Mouse (Mus musculus) yolk sac, embryonic 10.5 days (tissue): ENCODE results near the gene Tmem82.

Experiments used
- DNase-seq: peaks from one replicate; pipeline ENCODE4 v3.0.0-alpha.2; 2017; ENCODE audit warnings: low spot score

Gene Tmem82

DNA sequence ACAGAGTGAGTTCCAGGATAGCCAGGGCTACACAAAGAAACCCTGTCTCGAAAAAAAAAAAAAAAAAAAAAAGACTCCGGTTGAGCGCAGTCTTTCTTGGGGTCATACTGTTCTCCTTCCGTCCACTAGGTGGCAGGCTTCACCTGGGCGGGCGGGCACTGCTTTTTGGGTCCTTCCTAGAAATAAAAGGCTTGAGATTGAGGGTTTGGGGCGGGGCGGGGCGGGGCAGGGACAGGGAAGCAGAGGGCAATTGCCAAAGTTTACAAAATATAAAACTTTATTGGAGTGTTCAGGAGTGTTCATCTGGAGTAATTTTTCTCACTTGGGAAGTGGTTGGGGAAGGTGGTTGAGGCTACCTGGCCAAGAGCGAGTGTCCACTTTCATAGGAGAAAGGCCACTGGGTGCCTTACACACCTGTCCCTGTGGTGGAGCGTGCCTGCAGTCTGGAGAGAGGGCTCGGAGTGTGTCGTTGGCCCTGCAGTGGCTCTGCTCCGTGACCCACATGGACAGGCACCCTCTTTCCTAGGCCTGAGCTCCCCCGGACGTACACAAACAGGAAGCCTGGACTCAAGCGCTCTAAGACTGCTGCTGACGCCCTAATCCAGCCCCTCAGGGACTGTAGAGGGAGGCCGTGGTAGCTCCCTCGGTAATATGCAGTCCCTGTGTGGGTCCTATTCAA, at the start of gene Tmem82:
Gene Tmem82, minus strand, starts transcription at position 69 of the 679 bp plus-strand sequence.
- peak; percentile 48 for DNase-seq

- no peak for DNase-seq
Measured at GRCm38 (mm10) chr4:141664799-141665198, 46.4 kb upstream of the Tmem82 start, which contains the start of gene Plekhm2. Plekhm2 (minus strand) TSS chr4:141664899.

GRCm38 (mm10) chr4:141664011-141664745, 45.7 kb upstream of the Tmem82 start:
- DNase-seq, result peak; percentile 61

DNA sequence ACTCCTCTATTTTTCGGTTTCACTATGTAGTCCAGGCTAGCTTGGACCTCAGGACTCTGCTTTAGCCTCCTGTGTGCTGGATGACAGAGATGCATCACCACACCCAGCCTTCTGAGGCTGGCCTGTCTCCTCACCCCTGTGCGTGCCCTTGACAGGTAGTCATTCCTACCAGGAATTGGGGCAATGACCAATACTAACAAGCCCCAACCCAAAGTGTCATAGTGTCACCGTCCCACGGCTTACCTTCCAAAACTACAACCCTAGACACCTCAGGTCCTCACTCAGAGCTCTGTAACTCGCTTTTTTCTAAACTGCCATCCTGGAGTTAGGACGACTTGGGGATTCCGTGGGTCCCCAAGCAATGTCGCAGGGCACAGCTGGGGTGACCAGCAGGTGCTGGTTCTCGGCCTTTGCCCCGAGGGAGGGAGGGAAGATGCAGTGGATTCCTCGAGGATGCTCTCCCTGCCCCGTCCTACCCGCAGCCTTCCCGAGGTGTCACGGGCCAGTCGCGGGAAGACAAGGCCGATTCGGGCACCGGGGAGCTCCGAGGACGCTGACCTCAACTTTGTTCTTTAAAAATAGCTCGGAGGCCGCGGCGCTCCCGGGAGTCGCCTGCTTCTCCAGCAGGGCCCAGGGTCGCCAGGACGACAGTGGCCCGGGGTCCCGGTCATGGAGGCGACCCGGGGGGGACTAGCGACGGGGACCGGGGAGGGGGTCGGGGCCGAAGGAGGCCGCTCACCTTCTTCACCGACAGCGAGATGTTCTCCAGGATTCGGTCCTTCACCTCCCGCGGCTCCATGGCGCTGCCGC, 44.9 kb upstream of the Tmem82 start:
- no peak for DNase-seq

- no peak for DNase-seq
Measured at GRCm38 (mm10) chr4:141660884-141661283, 42.5 kb upstream of the Tmem82 start.

DNA sequence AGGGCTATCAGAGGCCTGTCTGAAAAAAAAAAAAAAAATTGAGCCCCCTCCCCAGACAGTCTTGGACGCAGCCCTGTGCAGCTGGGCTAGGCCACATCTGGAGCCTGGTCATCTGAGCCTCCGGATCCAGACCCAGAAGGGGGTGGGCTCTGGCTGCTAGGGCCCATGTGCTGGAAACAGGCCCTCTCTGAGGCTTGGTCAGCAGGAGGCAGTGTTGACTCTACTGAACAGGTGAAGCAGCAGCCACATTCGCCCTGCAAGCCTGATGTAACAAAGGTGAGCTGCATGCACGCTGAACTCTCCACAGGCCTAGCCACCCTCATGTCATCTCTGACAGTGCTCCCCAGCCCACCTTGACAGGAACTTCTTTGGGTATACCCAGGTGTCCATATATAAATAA, 41.3 kb upstream of the Tmem82 start:
- no peak for DNase-seq

- no peak for DNase-seq
Measured at GRCm38 (mm10) chr4:141658846-141659484, 40.5 kb upstream of the Tmem82 start.

DNA sequence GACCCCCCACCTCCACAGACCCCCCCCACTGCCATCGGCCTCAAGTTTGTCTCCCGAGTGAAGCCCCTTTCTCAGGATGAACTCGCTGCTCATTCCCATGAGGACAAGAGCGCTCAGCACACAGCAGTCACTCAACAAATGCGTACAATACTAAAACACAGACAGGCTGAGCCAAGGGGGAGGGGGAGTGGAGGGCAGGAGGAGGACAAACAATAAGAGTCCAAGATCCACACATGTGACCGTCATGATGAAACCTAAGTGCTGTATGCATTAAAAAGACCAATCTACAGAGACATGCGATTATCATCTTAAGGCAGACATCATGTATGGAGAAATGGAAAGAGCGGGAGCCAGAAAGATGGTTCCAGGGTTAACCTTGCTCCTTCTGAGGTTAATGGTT, 38.5 kb upstream of the Tmem82 start:
- peak; percentile 58 for DNase-seq

GRCm38 (mm10) chr4:141655908-141656608, 37.6 kb upstream of the Tmem82 start:
- DNase-seq, result no peak

DNA sequence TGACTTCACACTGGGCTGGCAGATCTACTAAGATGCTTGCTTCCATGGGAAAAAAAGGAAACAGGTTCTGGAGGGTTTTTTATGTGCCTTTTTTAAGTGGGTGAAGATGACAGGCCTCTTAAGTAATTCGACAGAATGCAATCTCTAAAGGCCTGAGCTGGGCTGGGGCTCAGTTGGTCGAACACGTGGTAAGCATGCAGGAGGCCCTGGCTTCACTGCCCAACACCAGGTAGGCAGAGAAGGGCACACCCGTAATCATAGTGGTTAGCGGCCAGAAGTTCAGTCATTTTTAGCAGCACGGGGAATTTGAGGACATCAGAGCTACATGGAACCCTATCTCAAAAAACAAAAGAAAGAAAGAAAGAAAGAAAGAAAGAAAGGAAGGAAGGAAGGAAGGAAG, 36.1 kb upstream of the Tmem82 start:
- DNase-seq, result no peak

DNA sequence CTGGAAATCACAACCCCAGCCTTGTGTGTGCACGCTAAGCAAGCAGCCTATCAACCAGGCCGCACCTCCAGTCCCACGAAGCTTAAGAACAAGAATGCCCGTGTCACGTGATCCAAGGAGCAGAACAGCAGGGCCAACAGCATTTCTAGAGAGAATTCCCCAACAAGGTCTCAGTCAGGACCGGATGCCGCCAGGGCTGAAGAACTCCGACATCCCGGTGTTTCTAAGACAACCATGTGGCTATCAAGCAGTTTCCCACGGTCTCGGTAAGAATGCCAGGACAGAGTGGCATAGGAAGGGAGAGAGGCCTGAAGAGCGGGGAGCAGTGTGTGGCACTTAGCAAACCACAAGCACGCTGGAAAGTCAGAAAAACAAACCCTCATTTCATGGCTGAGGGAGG, 35.4 kb upstream of the Tmem82 start:
- no peak for DNase-seq

DNA sequence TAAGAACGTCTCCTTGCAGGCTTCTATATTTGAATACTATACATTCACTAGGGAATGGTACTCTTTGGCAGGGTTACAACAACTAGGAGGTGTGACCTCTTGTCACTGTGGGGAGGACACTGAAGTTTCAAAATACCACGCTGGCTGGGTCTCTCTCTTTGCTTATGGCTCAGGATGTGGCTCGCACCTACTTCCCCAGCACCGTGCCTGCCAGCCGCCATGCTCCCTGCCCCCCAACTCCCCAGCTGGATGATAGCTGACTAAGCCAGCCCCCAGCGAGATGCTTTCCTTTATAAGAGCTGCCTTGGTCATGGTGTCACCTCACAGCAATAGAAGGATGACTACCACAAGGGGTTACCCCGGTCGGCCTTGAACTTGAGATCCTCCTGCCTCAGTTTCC, 34.6 kb upstream of the Tmem82 start:
- DNase-seq, result no peak

DNA sequence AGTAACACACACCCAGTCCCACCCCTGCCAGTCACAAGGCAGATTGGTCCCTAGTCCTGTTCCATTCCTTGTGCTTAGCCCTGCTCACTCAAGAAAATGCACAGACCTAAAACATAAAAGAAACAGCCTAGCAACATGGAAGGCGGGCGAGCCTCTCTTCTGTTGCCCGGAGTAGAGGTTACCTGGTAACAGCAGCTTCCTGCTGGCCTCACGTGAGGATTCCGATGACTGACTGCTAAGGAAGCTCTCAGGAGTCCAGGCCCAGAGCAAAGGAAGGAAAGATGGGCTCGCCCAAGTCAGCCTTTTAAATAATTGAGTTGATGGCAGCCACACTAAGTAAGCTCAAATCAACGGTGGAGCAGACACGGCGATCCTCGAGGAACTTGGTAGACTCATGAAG, 33.5 kb upstream of the Tmem82 start:
- DNase-seq, result no peak

DNA sequence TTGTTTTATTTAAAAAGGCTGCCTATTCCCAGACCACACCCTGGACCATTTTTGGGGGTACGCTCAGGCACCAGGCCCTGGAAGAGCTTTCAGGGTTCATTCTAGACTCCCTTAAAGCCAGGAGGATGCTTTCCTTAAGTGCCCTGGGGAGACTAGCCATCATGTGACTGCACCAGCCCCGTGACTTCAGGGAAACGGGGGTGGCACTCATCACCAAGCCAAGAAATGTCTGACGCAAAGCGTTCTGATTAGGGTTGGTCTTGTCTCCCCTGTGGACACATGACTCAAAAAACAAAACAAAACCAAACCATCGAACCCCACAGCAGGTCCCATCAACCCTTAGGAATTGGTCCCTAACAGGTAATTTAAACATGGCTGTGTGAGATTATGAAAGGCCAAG, 32.9 kb upstream of the Tmem82 start:
- DNase-seq, result no peak

GRCm38 (mm10) chr4:141649244-141649643, 30.8 kb upstream of the Tmem82 start:
- DNase-seq, result no peak

DNA sequence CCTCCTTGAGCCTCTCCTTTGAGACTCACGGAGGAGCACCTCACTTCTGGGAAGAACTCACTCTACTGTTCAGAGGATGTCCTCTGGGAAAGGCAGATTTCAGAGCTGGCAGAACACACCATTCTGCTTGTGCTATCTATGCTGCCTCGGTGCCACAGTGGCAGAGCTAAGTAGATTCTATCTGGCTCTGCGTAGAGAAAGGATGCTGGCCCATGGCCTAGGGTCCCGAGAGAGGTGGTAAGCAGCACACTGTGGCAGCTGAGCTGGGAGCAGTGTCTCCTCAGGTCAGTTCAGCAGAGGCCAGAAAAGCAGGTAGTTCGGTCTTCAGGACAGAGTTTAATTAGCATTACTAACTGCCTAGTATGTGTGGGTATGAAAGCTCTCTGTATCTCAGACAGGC, 29.8 kb upstream of the Tmem82 start:
- DNase-seq, result no peak

DNA sequence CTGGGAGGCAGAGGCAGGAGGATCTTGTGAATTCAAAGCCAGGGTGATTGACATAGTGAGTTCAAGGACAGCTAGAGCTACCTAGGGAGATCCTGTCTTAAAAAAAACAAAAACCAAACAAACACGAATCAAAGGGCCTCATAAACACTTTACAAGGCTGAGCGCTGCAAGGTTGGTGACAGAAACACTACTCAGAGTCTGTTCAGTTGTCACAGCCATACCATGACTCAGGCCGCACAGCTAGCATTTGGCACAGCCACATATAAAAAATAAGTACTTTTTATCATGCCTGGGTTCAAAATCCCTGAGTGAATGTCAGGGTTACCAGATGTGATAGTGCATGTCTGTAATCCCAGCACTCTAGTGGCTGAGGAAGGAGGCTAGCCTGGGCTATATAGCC, 28.8 kb upstream of the Tmem82 start:
- no peak for DNase-seq

GRCm38 (mm10) chr4:141645988-141646387, 27.6 kb upstream of the Tmem82 start:
- no peak for DNase-seq

DNA sequence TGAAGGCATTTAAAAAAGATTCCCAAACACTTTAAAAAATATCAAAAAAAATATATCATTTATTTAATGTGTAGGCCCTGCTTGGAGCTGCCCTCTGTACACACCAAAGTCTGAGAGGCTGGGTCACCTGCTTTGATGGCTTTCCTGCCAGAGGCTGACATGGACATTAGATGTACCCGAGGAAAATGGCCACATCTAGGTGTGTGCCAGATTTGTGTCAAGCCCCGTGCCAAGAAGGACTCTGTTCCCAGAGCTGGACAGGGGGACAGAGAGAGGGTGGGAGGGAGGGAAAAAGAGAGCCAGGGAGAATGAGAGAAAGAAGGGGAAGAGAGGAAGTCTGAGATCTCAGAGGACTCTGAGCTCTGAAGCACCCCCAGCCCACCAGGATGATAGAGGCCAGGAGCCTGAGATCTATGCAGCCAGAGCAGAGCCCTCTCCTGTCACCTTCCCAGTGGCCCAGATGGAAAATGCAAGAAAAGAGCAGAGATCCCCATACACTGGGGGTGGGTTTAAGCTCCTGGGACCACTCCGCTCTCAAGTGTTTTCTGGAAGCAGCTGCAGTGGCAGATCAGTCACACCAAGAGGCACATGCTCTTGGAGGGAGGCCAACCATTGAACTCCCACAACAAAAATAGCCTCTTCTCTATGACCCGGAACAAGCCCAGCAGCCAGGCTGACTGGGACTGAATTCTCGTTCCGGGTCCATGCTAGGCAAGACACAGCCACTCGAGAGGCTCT, 24.9 kb upstream of the Tmem82 start:
- DNase-seq, result no peak

GRCm38 (mm10) chr4:141641961-141642811, 23.8 kb upstream of the Tmem82 start:
- no peak for DNase-seq
